Mouse (Mus musculus) CH12.LX (cell line): Measurements from ENCODE around the gene Akr1b8. TPM values are rescaled to one million over a fixed set of nuclear protein-coding genes. Genes with fewer than 3 reads are reported as not detected.

ENCODE experiments used
- DNase-seq: peaks from one replicate; pipeline ENCODE4 v3.0.0-alpha.2; 2013; ENCODE audit errors: extremely low read depth
- H3K27ac ChIP-seq: 2 replicates; pipeline ENCODE4 v1.5.1; 2012; ENCODE audit warnings: low read depth, mild to moderate bottlenecking, control low read depth, moderate library complexity; ENCODE audit not compliant: insufficient read depth
- H3K27me3 ChIP-seq: replicated peaks from 2 replicates; pipeline ENCODE3; 2012; ENCODE audit warnings: inconsistent platforms
- H3K36me3 ChIP-seq, 2 experiments: replicated peaks in 1 of 2; 2 replicates each; pipeline versions ENCODE3 to v1.6.1; 2012; ENCODE audit warnings: inconsistent platforms in 1 of 2, low read length in 1 of 2, mild to moderate bottlenecking in 1 of 2, mixed read lengths in 1 of 2, moderate library complexity in 1 of 2; ENCODE audit not compliant: control insufficient read depth in 1 of 2, insufficient read depth in 1 of 2
- H3K4me1 ChIP-seq, 2 experiments: 2 replicates each; pipeline ENCODE4 v1.6.1; 2012; ENCODE audit warnings: inconsistent platforms in 1 of 2, moderate library complexity in 1 of 2; ENCODE audit not compliant: insufficient read depth in 2 of 2, control insufficient read depth in 1 of 2
- H3K4me2 ChIP-seq: 2 replicates; pipeline ENCODE4 v1.6.1; 2012; ENCODE audit warnings: low read depth, mild to moderate bottlenecking, control low read depth; ENCODE audit not compliant: poor library complexity, insufficient read depth, severe bottlenecking
- H3K4me3 ChIP-seq, 3 experiments: fragments of 150-350 bp in 1 of 3; sonication (generic) in 1 of 3; replicated peaks in 1 of 3; 2 replicates each; pipeline versions ENCODE3 to v1.5.1; 2011 to 2012; ENCODE audit warnings: low read depth in 2 of 3, low read length in 2 of 3, mild to moderate bottlenecking in 2 of 3, moderate library complexity in 2 of 3, control low read depth in 1 of 3, improper control_type of control experiment in 1 of 3, inconsistent platforms in 1 of 3, mixed read lengths in 1 of 3; ENCODE audit not compliant: poor library complexity in 1 of 3
- H3K79me2 ChIP-seq: replicated peaks from 2 replicates; pipeline ENCODE4 v1.6.1; 2012; ENCODE audit warnings: mild to moderate bottlenecking, moderate library complexity; ENCODE audit not compliant: control insufficient read depth, poor library complexity, insufficient read depth, severe bottlenecking; ENCODE audit errors: extremely low read depth
- H3K9ac ChIP-seq: 2 replicates; pipeline ENCODE4 v1.6.1; 2012; ENCODE audit warnings: low read depth, mild to moderate bottlenecking, control low read depth, moderate library complexity; ENCODE audit not compliant: insufficient read depth
- H3K9me3 ChIP-seq: replicated peaks from 2 replicates; pipeline ENCODE3; 2012; ENCODE audit warnings: low read length, inconsistent platforms, mixed read lengths
- BHLHE40 ChIP-seq: IDR thresholded peaks from 2 replicates; pipeline ENCODE4 v1.6.1; 2011; ENCODE audit warnings: mild to moderate bottlenecking, low read depth, low read length, improper control_type of control experiment
- CHD2 ChIP-seq: IDR thresholded peaks from 2 replicates; pipeline ENCODE4 v1.6.1; 2011; ENCODE audit warnings: low read length, improper control_type of control experiment
- CTCF ChIP-seq, 2 experiments: IDR thresholded peaks in 1 of 2; conservative IDR thresholded peaks in 1 of 2; 2 replicates each; pipeline ENCODE4 v1.5.1; 2011 to 2012; ENCODE audit warnings: low read depth in 2 of 2, low read length in 2 of 2, improper control_type of control experiment in 1 of 2, inconsistent platforms in 1 of 2, mild to moderate bottlenecking in 1 of 2, moderate library complexity in 1 of 2
- E2F4 ChIP-seq: IDR thresholded peaks from 2 replicates; pipeline ENCODE4 v1.6.1; 2011; ENCODE audit warnings: low read depth, low read length, improper control_type of control experiment; ENCODE audit not compliant: insufficient replicate concordance
- EP300 ChIP-seq: IDR thresholded peaks from 2 replicates; pipeline ENCODE4 v1.6.1; 2011; ENCODE audit warnings: low read length, improper control_type of control experiment
- ETS1 ChIP-seq: conservative IDR thresholded peaks from 2 replicates; pipeline ENCODE4 v1.6.1; 2012; ENCODE audit warnings: low read depth, mild to moderate bottlenecking, inconsistent platforms, low read length, improper control_type of control experiment, moderate library complexity
- HCFC1 ChIP-seq: IDR thresholded peaks from 2 replicates; pipeline ENCODE4 v1.6.1; 2012; ENCODE audit warnings: low read depth, mild to moderate bottlenecking, inconsistent platforms, low read length, improper control_type of control experiment
- IRF4 ChIP-seq: IDR thresholded peaks from 2 replicates; pipeline ENCODE4 v1.6.1; 2014; ENCODE audit warnings: low read depth, mild to moderate bottlenecking, inconsistent platforms, low read length, improper control_type of control experiment
- JUND ChIP-seq: conservative IDR thresholded peaks from 2 replicates; pipeline ENCODE4 v1.6.1; 2011; ENCODE audit warnings: low read depth, low read length, improper control_type of control experiment
- KAT2A ChIP-seq: IDR thresholded peaks from 2 replicates; pipeline ENCODE4 v1.6.1; 2012; ENCODE audit warnings: low read length, improper control_type of control experiment, inconsistent platforms; ENCODE audit not compliant: insufficient replicate concordance
- MAFK ChIP-seq: IDR thresholded peaks from 2 replicates; pipeline ENCODE4 v1.6.1; 2011; ENCODE audit warnings: low read length, improper control_type of control experiment; ENCODE audit not compliant: insufficient replicate concordance
- MAX ChIP-seq: IDR thresholded peaks from 2 replicates; pipeline ENCODE4 v1.6.1; 2011; ENCODE audit warnings: low read length, improper control_type of control experiment
- MAZ ChIP-seq: IDR thresholded peaks from 2 replicates; pipeline ENCODE4 v1.6.1; 2012; ENCODE audit warnings: low read depth, mild to moderate bottlenecking, inconsistent platforms, low read length, improper control_type of control experiment, moderate library complexity
- MEF2A ChIP-seq: IDR thresholded peaks from 2 replicates; pipeline ENCODE4 v1.6.1; 2014; ENCODE audit warnings: low read depth, mild to moderate bottlenecking, inconsistent platforms, low read length, improper control_type of control experiment, borderline replicate concordance
- MXI1 ChIP-seq: IDR thresholded peaks from 2 replicates; pipeline ENCODE4 v1.6.1; 2011; ENCODE audit warnings: mild to moderate bottlenecking, low read depth, low read length, improper control_type of control experiment
- MYC ChIP-seq: IDR thresholded peaks from 2 replicates; pipeline ENCODE4 v1.6.1; 2011; ENCODE audit warnings: low read depth, mild to moderate bottlenecking, improper control_type of control experiment, low read length
- POLR2A ChIP-seq: IDR thresholded peaks from 2 replicates; pipeline ENCODE4 v1.6.1; 2011; ENCODE audit warnings: low read depth, mild to moderate bottlenecking, improper control_type of control experiment, low read length
- POLR2AphosphoS2 ChIP-seq: IDR thresholded peaks from 2 replicates; pipeline ENCODE4 v1.6.1; 2011; ENCODE audit warnings: low read depth, low read length, improper control_type of control experiment
- RCOR1 ChIP-seq: conservative IDR thresholded peaks from 2 replicates; pipeline ENCODE4 v1.6.1; 2012; ENCODE audit warnings: low read depth, mild to moderate bottlenecking, inconsistent platforms, low read length, improper control_type of control experiment
- SIN3A ChIP-seq: IDR thresholded peaks from 2 replicates; pipeline ENCODE4 v1.6.1; 2012; ENCODE audit warnings: low read length, improper control_type of control experiment, inconsistent platforms
- SMC3 ChIP-seq: IDR thresholded peaks from 2 replicates; pipeline ENCODE4 v1.6.1; 2011; ENCODE audit warnings: low read depth, low read length, improper control_type of control experiment
- TCF12 ChIP-seq: IDR thresholded peaks from 2 replicates; pipeline ENCODE4 v1.6.1; 2014; ENCODE audit warnings: low read depth, mild to moderate bottlenecking, inconsistent platforms, low read length, improper control_type of control experiment
- UBTF ChIP-seq: IDR thresholded peaks from 2 replicates; pipeline ENCODE4 v1.6.1; 2012; ENCODE audit warnings: low read depth, mild to moderate bottlenecking, inconsistent platforms, low read length, improper control_type of control experiment, moderate library complexity
- USF1 ChIP-seq: IDR thresholded peaks from 2 replicates; pipeline ENCODE4 v1.6.1; 2014; ENCODE audit warnings: low read depth, mild to moderate bottlenecking, inconsistent platforms, low read length, improper control_type of control experiment
- ZC3H11A ChIP-seq: IDR thresholded peaks from 2 replicates; pipeline ENCODE4 v1.6.1; 2012; ENCODE audit warnings: low read depth, mild to moderate bottlenecking, inconsistent platforms, low read length, improper control_type of control experiment
- dilution Hi-C: fragments of 300-500 bp; cut with MboI; formaldehyde crosslinking; loops from 2 replicates; pipeline ENCODE4 v1.14.3; 2020; ENCODE audit warnings: low sequenced_read_pairs; ENCODE audit not compliant: extremely low pct_unique_long_range_greater_than_20kb, extremely low pct_ligation_motif_present
- in situ Hi-C: fragments of 300-500 bp; cut with MboI; formaldehyde crosslinking; loops from 3 replicates; pipeline ENCODE4 v1.14.3; 2019; ENCODE audit warnings: low sequenced_read_pairs, low pct_ligation_motif_present, low pct_unique_long_range_greater_than_20kb, mixed read lengths
- polyA plus RNA-seq: library from polyadenylated mRNA; unstranded; fragments of >175 nt; gene quantifications from 2 replicates; pipeline ENCODE4 v1.2.1, GENCODE M21; 2012; ENCODE audit warnings: low read depth; ENCODE audit not compliant: insufficient read length
- total RNA-seq, 2 experiments: library from RNA; depleted of rRNA; stranded (reverse); fragments of 300-350 nt in 1 of 2; fragments of >200 nt in 1 of 2; gene quantifications; 2 replicates each; pipeline ENCODE4 v1.2.3; 2012 to 2014

The Akr1b8 gene
- total and polyA plus RNA-seq, 3 experiments, result 0.21 TPM; not detected in 2

DNA sequence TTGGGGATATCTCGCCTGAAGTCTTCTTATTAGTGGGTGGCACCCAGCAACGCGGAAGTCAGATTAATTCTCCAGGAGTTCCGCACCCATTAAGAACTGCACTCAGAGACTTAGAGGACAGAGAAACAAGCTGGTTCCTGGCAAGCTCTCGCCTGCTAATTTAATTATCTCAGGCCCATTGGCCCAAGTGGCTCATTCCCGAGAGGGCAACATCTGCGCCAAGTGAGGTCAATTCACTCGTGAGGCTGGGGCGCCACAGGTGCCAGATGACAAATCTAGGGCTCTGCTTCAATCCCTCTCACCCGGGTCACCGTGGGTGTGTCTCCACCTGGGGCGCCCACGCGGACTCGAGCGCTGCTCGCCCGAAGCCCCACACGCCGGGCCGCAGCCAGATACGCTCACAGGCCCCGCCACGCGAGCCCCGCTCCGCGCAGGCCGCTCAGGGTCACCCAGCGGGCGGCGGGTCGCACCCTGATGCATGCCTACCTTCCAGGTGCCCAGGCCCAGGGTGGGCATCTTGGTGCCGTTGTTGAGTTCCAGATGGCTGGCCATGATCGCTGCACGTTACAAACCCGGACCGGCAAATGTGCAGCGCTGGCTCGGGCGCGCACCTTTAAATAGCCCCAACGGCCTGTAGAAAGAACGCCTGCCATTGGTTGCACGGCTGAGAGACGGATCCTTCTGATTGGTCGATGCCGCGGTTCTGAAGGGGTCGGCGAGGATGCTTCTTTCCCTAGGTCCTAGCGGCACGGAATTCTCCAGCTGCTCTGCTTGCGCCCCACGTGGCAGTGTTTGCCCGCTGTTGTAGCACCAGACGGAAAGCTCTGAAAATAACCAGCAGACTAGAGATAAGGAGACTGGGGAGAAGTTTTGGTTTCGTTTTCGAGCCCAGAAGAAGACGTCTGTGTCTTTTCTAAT, 36.8 kb upstream of the Akr1b8 start, which contains the start of gene Akr1b3 (continued):
- TF ChIP-seq EP300 (no peak; the same call in 1 of the 2 replicates), HCFC1 (peak; percentile 60), MAX (peak; percentile 98), USF1 (peak; percentile 45), RCOR1 (peak; percentile 61; the same call in 1 of the 2 replicates), BHLHE40 (peak; percentile 91), IRF4 (peak; percentile 86), JUND (no peak), KAT2A (0 out of 2 replicates have a peak, but pooled peaks have one; percentile 6), MEF2A (peak; percentile 82), SIN3A (peak; percentile 98), UBTF (0 out of 2 replicates have a peak, but pooled peaks have one; percentile 44), MYC (peak; percentile 97), MXI1 (peak; percentile 98)

GRCm38 (mm10) chr6:34318172-34318571, 35.7 kb upstream of the Akr1b8 start:
- Histone ChIP-seq H3K27me3 (no peaks in the 10 kb centered on the region), H3K36me3 (peaks cover 0 to 26% of the 10 kb centered on the region in 2 experiments), H3K4me3 (peak overlapping the region in 2 of 3 experiments; percentile 65 to 91), H3K9me3 (peaks cover 4% of the 10 kb centered on the region), H3K4me2 (peak overlapping the region; percentile 76; the same call in 1 of the 2 replicates), H3K79me2 (peaks cover 40% of the 10 kb centered on the region), H3K27ac (no peak overlapping the region), H3K4me1 (peaks cover 7 to 41% of the 10 kb centered on the region in 2 experiments; a peak in 3 of 4 replicates), H3K9ac (no peak overlapping the region; the same call in 1 of the 2 replicates)
- dilution Hi-C loops (no loop called here), in situ Hi-C loops (no loop called here)
- DNase-seq, result no peak
- no peak for TF ChIP-seq BHLHE40
- TF ChIP-seq RCOR1, result no peak
- no peak for TF ChIP-seq MYC
- TF ChIP-seq POLR2AphosphoS2, result no peak
- no peak for TF ChIP-seq UBTF
- TF ChIP-seq E2F4, result no peak
- no peak for TF ChIP-seq CTCF (conservative IDR thresholded peaks at IDR 0.05 in 1 of 2, IDR thresholded peaks at IDR 0.05 in 1 of 2; ENCODE audit: low read depth in 2 of 2, low read length in 2 of 2)
- no peak for TF ChIP-seq CHD2
- TF ChIP-seq KAT2A, result no peak
- TF ChIP-seq SMC3, result no peak
- TF ChIP-seq MAZ, result no peak
- no peak for TF ChIP-seq ETS1
- no peak for TF ChIP-seq ZC3H11A
- TF ChIP-seq TCF12, result no peak
- TF ChIP-seq MAFK, result no peak
- no peak for TF ChIP-seq POLR2A
